Mouse (Mus musculus) hindbrain, embryonic 10.5 days (tissue): ENCODE results near the gene Tmem108. TPM values are rescaled to one million over a fixed set of nuclear protein-coding genes. Genes with fewer than 3 reads are reported as not detected.

Experiments
- DNase-seq: peaks from one replicate; pipeline ENCODE4 v3.0.0-alpha.2; 2017; ENCODE audit warnings: low spot score
- H3K27ac ChIP-seq: fragments of 300-500 bp; sonication (generic); 2 replicates; pipeline ENCODE4 v1.5.1; 2016; ENCODE audit warnings: mild to moderate bottlenecking, moderate library complexity
- H3K27me3 ChIP-seq: fragments of 300-500 bp; sonication (generic); 2 replicates; pipeline ENCODE4 v1.6.1; 2016; ENCODE audit warnings: mild to moderate bottlenecking; ENCODE audit not compliant: poor library complexity, insufficient read depth, severe bottlenecking
- H3K36me3 ChIP-seq: fragments of 300-500 bp; sonication (generic); 2 replicates; pipeline ENCODE4 v1.6.1; 2016; ENCODE audit warnings: mild to moderate bottlenecking, moderate library complexity
- H3K4me1 ChIP-seq: fragments of 300-500 bp; sonication (generic); replicated peaks from 2 replicates; pipeline ENCODE4 v1.6.1; 2016; ENCODE audit warnings: mild to moderate bottlenecking
- H3K4me3 ChIP-seq: fragments of 300-500 bp; sonication (generic); 2 replicates; pipeline ENCODE4 v1.5.1; 2016; ENCODE audit warnings: mild to moderate bottlenecking, moderate library complexity
- H3K9me3 ChIP-seq: fragments of 300-500 bp; sonication (generic); 2 replicates; pipeline ENCODE4 v1.6.1; 2016; ENCODE audit warnings: mild to moderate bottlenecking, moderate library complexity
- WGBS: fragments of 180-500 bp; shearing (Covaris S2); methylation state at CpG from one replicate; pipeline ENCODE4 v1.1.7; 2016; 5-methylcytosine and 5-hydroxymethylcytosine counted together
- polyA plus RNA-seq: library from polyadenylated mRNA; unstranded; fragments of >200 nt; fragmentation: Nextera tagmentation; extraction: Ambion mirVana; gene quantifications from 2 replicates; pipeline ENCODE4 v1.2.1, GENCODE M21; 2016

Tmem108 gene
- polyA plus RNA-seq, 1 experiment from 2014 or later: 20.1 TPM

DNA sequence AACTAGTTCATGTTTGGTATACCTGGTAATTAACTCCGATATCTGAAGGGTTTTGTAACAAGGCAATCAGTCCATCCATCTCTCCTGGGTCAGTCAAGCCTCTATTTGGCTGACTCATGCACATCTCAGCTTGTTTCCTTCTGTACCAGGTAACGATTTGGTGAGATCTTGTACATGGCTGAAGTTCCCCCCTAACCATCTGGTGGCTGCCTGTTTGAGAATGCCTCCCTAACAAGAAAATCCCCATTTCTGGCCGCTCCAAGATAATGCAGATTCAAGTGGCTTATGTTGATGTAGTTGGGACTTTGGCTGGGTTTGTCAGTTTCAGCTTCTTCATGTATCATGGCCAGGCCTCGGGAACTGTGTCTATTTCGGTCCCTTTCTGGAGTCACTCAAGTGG, 170.8 kb downstream of the Tmem108 start:
- no peaks in the 10 kb centered on the region for H3K27me3 ChIP-seq
- no peaks in the 10 kb centered on the region for H3K9me3 ChIP-seq
- H3K4me3 ChIP-seq: no peak overlapping the region
- no peak for DNase-seq
- H3K4me1 ChIP-seq: peaks cover 35% of the 10 kb centered on the region
- WGBS: 88% methylated on average over 5 of the region's 5 CpGs
- H3K27ac ChIP-seq: no peak overlapping the region
- H3K36me3 ChIP-seq: no peaks in the 10 kb centered on the region

DNA sequence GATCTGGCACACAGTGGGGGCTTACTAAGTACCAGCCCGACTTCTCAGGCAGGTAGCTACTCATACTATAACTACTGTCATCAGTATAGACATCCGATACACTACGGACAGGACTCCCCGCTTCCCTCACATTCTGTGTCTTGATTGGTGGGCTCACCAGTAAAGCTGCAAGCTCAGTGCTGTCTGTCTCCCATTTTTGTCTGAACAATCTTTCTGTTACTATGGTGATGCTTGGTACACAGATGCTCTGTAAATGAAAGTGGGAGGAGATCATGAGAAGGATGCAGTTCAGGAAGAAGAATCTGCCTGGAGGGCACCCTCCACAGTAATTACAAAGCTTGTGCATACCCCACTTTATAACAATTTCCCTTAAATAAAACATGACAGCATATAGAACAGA, 176.8 kb downstream of the Tmem108 start:
- peaks cover 2% of the 10 kb centered on the region; the same call in 1 of the 2 replicates for H3K4me1 ChIP-seq
- no peaks in the 10 kb centered on the region for H3K36me3 ChIP-seq
- 87% methylated on average over 4 of the region's 4 CpGs for WGBS
- H3K27me3 ChIP-seq: no peaks in the 10 kb centered on the region
- DNase-seq: no peak
- no peaks in the 10 kb centered on the region for H3K9me3 ChIP-seq
- H3K27ac ChIP-seq: no peak overlapping the region
- no peak overlapping the region for H3K4me3 ChIP-seq

DNA sequence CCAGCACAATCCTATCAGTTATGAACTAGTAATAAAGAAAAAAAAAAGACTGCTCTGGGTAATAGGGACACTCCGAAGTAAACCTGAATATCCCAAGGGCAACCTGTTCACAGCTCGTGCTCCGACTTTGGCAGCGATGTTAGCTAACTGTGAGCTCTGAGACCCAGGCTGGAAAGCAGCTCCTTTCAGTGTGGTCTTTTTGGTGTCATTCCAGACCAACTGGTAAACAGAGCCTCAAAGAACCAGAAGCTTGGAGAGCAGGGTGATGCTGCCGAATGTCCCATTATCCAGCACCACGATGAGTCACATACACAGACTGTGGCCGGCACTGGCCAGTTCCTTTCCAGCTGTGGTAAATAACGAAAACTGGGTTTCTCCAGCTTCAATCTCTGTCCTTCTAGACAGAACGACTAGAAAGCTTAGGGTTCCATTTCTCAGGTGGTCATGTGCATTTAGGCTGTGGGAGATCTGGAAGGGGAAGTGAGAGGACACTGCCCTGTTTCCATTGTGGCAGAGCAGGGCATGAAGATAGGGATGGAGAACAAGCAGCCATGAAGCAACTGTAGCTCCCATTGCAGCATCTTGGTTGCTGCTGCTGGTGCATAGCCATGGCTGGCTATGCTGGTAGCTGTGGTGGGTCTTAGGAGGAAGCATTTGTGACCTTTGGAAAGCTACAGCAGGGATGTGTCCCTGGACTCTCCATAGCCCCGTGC, 179.2 kb downstream of the Tmem108 start:
- DNase-seq: no peak
- Histone ChIP-seq H3K9me3 (no peaks in the 10 kb centered on the region), H3K27ac (no peak overlapping the region), H3K4me3 (no peak overlapping the region), H3K27me3 (no peaks in the 10 kb centered on the region), H3K36me3 (no peaks in the 10 kb centered on the region), H3K4me1 (peaks cover 3% of the 10 kb centered on the region)
- 89% methylated on average over 10 of the region's 10 CpGs for WGBS

DNA sequence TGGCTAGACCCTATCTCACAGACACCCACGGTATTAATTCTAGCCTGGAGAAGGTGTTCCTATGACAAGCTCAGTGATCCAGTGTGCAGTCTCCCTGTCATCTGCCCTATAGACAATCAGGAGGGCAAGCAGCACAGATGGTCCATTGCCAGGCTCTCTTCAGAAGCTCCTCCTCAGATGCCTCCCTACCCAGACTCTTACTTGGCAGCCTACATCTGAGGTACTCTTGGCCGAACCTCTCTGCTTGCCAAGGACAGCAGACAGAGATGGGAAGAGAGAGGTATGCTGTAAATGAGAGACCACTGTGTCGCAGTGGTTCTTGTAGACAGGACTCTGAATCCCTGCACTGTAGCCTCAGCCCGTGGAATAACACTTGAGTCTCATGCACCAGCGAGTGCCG, 181.0 kb downstream of the Tmem108 start:
- no peaks in the 10 kb centered on the region for H3K9me3 ChIP-seq
- no peaks in the 10 kb centered on the region for H3K27me3 ChIP-seq
- H3K4me1 ChIP-seq: peaks cover 9% of the 10 kb centered on the region; the same call in 1 of the 2 replicates
- WGBS: 92% methylated on average over 6 of the region's 6 CpGs
- no peak for DNase-seq
- H3K4me3 ChIP-seq: no peak overlapping the region
- no peak overlapping the region for H3K27ac ChIP-seq
- H3K36me3 ChIP-seq: no peaks in the 10 kb centered on the region

DNA sequence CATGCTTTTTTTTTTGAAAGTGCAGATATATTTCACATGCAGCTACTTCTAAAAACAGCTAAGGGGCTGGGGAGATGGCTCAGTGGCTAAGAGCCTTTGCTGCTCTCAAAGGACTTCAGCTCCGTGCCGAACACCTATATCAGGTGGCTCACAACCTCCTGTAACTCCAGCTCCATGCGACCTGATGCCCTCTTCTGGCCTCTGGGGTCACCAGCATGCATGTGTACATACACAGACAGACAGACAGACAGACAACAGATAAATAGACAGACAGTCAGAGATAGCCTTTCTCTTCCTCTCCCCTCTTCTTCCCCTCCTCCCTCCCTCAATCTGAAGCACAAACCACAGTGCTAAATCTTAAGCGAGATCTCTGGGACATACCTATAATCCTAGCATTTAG, 181.5 kb downstream of the Tmem108 start:
- no peak for DNase-seq
- Histone ChIP-seq H3K27ac (no peak overlapping the region), H3K27me3 (no peaks in the 10 kb centered on the region), H3K36me3 (no peaks in the 10 kb centered on the region), H3K4me3 (no peak overlapping the region), H3K9me3 (no peaks in the 10 kb centered on the region), H3K4me1 (peaks cover 12% of the 10 kb centered on the region)
- WGBS: 91% methylated on average over 4 of the region's 4 CpGs

DNA sequence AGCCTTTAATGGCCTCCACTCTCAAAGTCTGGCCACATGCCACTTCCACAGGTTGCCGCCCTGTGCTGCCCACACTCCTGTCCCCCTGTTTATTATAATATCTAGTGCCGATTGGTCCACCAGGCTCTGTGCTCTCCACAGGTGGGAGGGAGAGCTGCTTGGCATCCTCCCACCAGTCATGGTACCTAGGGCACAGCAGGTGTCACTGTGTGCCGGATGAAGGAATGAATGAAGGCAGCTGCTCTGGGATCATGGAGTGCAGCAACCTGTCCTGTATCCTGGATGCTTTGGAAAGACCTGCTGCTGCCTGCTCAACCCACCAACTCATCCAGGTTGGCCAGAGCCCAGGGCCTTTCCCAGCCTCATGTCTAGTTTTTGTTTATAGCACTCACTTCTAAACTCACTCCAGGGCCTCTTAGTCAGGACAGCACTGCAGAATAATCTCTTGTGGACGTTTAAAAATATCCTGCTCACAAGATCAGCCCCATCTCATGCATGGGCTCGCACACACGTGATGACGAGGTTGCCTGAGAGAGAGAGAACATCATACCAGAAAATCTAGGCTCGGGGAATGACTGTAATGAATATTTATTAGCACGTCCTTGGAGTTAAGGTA, 182.1 kb downstream of the Tmem108 start:
- WGBS: 90% methylated on average over 9 of the region's 9 CpGs
- Histone ChIP-seq H3K27me3 (no peaks in the 10 kb centered on the region), H3K9me3 (no peaks in the 10 kb centered on the region), H3K27ac (no peak overlapping the region), H3K4me3 (no peak overlapping the region), H3K36me3 (no peaks in the 10 kb centered on the region), H3K4me1 (peaks cover 19% of the 10 kb centered on the region)
- DNase-seq: no peak

DNA sequence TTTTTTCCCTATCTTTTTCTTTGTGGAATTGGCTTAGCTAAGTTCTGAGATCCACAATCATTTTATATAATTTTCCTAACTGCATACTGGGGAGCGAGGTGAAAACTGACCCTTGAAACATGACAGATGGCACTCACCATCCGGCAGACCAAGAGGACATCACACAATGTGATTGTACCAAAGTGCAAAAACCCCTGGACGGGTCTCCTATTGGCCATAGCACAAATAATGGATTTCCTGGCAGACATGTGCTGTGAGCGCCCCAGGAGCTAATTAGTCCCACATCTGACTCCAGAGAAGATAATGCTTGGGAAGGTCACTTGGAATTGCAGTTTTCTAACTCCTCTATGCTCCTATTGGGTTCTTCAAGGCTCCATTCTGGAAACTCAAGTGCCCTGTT, 183.9 kb downstream of the Tmem108 start:
- 0 out of 2 replicates have a peak, but pooled peaks cover 3% of the 10 kb centered on the region for H3K27me3 ChIP-seq
- WGBS: 76% methylated on average over 4 of the region's 4 CpGs
- H3K36me3 ChIP-seq: no peaks in the 10 kb centered on the region
- H3K4me1 ChIP-seq: peaks cover 29% of the 10 kb centered on the region
- no peak overlapping the region for H3K4me3 ChIP-seq
- no peak overlapping the region for H3K27ac ChIP-seq
- no peak for DNase-seq
- H3K9me3 ChIP-seq: no peaks in the 10 kb centered on the region

DNA sequence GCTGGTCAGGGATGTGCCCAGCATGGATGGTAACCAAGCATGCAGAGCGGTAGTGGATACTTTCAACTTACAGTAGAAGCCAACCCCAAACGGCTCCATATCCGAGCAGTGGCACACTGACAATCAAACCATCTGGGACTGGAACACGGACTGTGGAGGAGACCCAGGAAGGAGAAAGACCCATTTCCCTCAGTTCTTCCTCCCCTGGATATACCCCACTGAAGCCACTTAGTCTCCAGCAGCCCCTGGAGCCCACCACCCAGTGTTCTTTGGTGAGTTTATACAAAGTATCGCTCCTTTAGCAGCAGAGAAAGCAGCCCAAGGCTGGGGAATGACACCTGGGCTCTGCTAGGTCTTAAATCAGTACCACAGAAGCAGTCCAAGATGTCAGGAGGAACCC, 184.5 kb downstream of the Tmem108 start:
- no peak overlapping the region for H3K27ac ChIP-seq
- H3K36me3 ChIP-seq: no peaks in the 10 kb centered on the region
- peaks cover 28% of the 10 kb centered on the region for H3K4me1 ChIP-seq
- DNase-seq: no peak
- 0 out of 2 replicates have a peak, but pooled peaks cover 3% of the 10 kb centered on the region for H3K27me3 ChIP-seq
- 91% methylated on average over 5 of the region's 5 CpGs for WGBS
- H3K4me3 ChIP-seq: no peak overlapping the region
- no peaks in the 10 kb centered on the region for H3K9me3 ChIP-seq

DNA sequence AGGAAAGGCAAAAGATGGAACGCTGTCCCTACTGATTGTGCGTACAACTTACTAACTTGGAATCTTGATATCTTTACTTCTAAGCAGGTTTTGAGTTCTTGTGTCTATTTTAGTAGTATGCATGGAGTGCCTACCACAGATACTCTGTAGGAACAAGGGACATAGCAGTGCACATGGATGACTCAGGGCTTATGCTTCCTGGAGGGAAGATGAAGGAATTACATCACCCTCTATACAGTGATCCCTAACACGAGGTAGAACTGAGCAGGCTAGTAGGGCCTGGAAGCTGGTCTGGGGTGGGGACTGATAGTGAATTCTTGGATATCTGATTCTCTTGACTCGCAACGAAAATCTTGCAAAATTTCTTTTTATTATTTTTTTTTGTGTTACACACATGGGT, 185.7 kb downstream of the Tmem108 start:
- H3K4me1 ChIP-seq: peaks cover 31% of the 10 kb centered on the region
- WGBS: 95% methylated on average over 5 of the region's 5 CpGs
- H3K27me3 ChIP-seq: 0 out of 2 replicates have a peak, but pooled peaks cover 7% of the 10 kb centered on the region
- no peak overlapping the region for H3K4me3 ChIP-seq
- no peaks in the 10 kb centered on the region for H3K36me3 ChIP-seq
- no peak for DNase-seq
- H3K27ac ChIP-seq: no peak overlapping the region
- no peaks in the 10 kb centered on the region for H3K9me3 ChIP-seq

DNA sequence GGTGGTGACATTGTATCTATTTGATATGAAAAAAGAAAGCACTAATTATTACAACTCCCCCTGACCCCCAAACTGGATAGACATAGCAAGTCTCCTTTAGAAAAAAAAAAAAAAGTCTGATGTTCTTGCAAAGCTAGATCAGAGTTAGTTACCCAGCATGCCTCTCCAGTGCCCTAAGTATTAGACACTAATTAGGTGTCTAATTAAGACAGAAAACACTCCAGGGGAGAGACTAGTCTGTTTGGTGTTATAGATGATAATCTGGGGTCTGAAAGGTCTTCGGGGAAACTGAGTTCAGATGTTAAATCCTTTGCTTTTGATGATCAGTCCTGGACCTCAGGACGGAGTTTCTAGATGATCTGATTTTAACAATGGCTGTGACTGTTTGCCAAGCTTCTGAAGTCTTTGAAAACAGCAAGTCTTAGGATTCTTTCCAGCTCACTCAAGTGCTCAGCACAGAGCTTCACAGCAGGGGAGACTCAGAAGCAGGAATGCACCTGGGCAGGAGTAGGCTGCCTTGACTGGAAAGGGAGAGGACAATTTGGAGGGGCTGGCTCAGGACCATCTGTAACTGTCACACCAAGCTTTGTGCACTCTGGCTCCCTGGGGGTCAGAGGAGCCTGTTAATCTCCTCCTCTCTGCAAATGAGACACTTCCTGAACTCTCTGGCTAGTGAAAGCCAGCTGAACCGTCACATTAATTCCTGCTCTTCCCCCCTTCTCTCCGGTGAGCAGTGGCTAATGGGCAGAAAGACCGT, 187.5 kb downstream of the Tmem108 start:
- H3K9me3 ChIP-seq: no peaks in the 10 kb centered on the region
- 4% methylated on average over 5 of the region's 5 CpGs for WGBS
- no peaks in the 10 kb centered on the region for H3K36me3 ChIP-seq
- no peak overlapping the region for H3K4me3 ChIP-seq
- H3K27ac ChIP-seq: peak overlapping the region; percentile 40; the same call in 1 of the 2 replicates
- peak; percentile 47 for DNase-seq
- H3K4me1 ChIP-seq: peaks cover 43% of the 10 kb centered on the region
- H3K27me3 ChIP-seq: 0 out of 2 replicates have a peak, but pooled peaks cover 7% of the 10 kb centered on the region

DNA sequence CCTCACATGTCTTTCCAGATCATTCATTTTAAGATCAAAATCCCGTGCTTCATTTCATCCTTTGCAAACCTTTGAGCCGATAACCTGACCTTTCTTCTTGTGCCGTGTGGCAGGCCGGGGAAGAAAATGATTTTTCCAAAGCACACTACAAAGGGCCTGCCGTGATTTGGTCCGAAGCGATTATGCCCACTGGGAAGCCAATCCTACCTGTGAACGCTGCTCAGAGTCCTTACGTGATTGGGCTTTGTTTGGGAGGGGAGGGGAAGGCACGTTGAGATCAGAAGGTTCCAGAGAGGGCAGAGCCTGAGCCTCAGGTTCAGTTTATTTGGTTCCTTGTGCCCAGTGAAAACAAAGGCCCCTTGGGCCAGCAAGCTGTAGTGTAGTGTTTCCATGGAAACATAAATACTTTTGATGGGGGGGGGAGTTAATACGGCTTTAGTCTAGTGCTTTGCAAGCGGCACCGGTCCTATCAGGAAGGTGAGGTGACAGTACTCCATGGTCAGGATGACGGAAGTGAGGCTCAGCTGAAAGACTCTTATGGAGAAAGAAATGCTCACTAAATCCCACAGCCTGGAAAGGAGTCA, 191.4 kb downstream of the Tmem108 start:
- Histone ChIP-seq H3K36me3 (no peaks in the 10 kb centered on the region), H3K4me3 (no peak overlapping the region), H3K27ac (no peak overlapping the region), H3K27me3 (0 out of 2 replicates have a peak, but pooled peaks cover 12% of the 10 kb centered on the region), H3K9me3 (no peaks in the 10 kb centered on the region), H3K4me1 (peaks cover 34% of the 10 kb centered on the region)
- no peak for DNase-seq
- 74% methylated on average over 14 of the region's 14 CpGs for WGBS

DNA sequence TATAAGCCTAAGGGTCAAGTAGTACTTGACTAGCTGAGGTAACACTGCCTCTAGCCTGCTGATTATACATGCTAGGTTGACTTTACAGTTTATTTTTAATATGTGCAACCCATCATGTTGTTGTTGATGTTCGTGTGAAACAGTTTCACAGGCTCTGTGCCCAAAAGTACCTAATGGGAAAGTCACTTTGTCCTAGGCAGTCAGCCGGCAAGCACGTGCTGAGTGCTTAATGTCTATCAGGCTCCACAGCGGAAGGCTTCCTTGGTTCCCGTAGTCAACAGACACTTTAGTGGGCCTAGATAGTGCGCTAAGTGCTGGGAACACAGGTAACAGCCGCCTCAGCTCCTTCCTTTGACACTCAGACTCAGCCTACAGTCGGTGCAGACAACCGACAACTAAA, 192.7 kb downstream of the Tmem108 start:
- 92% methylated on average over 9 of the region's 9 CpGs for WGBS
- Histone ChIP-seq H3K36me3 (no peaks in the 10 kb centered on the region), H3K4me3 (no peak overlapping the region), H3K27ac (no peak overlapping the region), H3K9me3 (no peaks in the 10 kb centered on the region), H3K4me1 (peaks cover 32% of the 10 kb centered on the region), H3K27me3 (0 out of 2 replicates have a peak, but pooled peaks cover 15% of the 10 kb centered on the region)
- DNase-seq: no peak
